In the genomic region with DNA sequence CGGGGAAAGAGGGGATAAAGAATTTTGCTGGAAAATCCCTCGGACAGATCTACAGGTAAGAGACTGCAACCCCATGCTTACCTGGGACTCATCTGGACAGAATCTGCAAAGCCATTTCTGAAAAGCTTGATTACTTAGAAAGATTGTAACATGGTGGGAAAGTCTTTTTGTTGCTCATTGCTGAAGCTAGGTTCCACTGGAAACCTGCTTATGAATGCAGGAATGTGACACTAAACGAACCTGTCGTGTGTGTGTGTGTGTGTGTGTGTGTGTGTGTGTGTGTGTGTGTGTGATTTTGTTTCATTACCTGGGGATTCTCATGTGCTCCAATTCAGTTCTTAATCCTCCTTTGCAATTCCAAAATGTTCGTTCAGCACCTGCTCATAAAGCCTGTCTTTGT, we compare ENCODE assay signal across 21 mouse cellular contexts. TPM values are rescaled to one million over a fixed set of nuclear protein-coding genes. Genes with fewer than 3 reads are reported as not detected.
A peak's percentile ranks its signal among the peaks of the same experiment; 100 is the strongest.
DNase-seq lines count a peak whose midpoint lies in the region; ATAC-seq lines count a peak whose summit lies in the region.
"Had no signal": no experiment of that assay in that cellular context is flagged by ENCODE, and none has a peak within 500 bp of the region (broad histone marks: within the 10 kb centered on the region; RNA-seq: fewer than 3 reads in every experiment).

No protein-coding gene starts in this region.

- H3K27ac ChIP-seq in neural tube, embryonic 11.5 days (ENCODE audit: low read depth, low read length): peak overlapping the region; percentile 58
- peak overlapping the region; percentile 64 for H3K27ac ChIP-seq in hindbrain, embryonic 11.5 days (ENCODE audit: low read depth, low read length)
- H3K27ac ChIP-seq in midbrain, embryonic 12.5 days (replicated peaks): peak overlapping the region; percentile 96
- H3K27ac ChIP-seq in neural tube, embryonic 15.5 days (replicated peaks): peak overlapping the region; percentile 93
- H3K27ac ChIP-seq: embryonic facial prominence, embryonic 15.5 days; limb, embryonic 13.5 days had no signal

- 4% methylated on average over 5 of the region's 5 CpGs for WGBS in neural tube, embryonic 11.5 days
- under 1% methylated on average over 5 of the region's 5 CpGs for WGBS in hindbrain, embryonic 11.5 days
- 1% methylated on average over 5 of the region's 5 CpGs for WGBS in midbrain, embryonic 12.5 days
- WGBS in neural tube, embryonic 15.5 days: 2% methylated on average over 5 of the region's 5 CpGs

- H3K27me3 ChIP-seq in neural tube, embryonic 11.5 days (ENCODE audit: control insufficient read depth, insufficient read depth, low read length): peaks cover 69% of the 10 kb centered on the region
- H3K27me3 ChIP-seq in hindbrain, embryonic 11.5 days (ENCODE audit: control insufficient read depth, insufficient read depth, low read length): peaks cover 55% of the 10 kb centered on the region
- H3K27me3 ChIP-seq in midbrain, embryonic 12.5 days: peaks cover 61% of the 10 kb centered on the region
- H3K27me3 ChIP-seq in neural tube, embryonic 15.5 days (replicated peaks): peaks cover 28% of the 10 kb centered on the region

- H3K4me2 ChIP-seq in neural tube, embryonic 11.5 days (ENCODE audit: low read depth): no peak overlapping the region
- no peak overlapping the region for H3K4me2 ChIP-seq in hindbrain, embryonic 11.5 days (replicated peaks; ENCODE audit: low read depth, low read length)
- H3K4me2 ChIP-seq in midbrain, embryonic 12.5 days (replicated peaks): peak overlapping the region; percentile 39; the same call in 1 of the 2 replicates
- peak overlapping the region; percentile 43; the same call in 1 of the 2 replicates for H3K4me2 ChIP-seq in neural tube, embryonic 15.5 days
- H3K4me2 ChIP-seq: embryonic facial prominence, embryonic 15.5 days had no signal

- H3K9ac ChIP-seq in neural tube, embryonic 11.5 days (ENCODE audit: low read length): peak overlapping the region; percentile 51
- peak overlapping the region; percentile 40 for H3K9ac ChIP-seq in hindbrain, embryonic 11.5 days (ENCODE audit: low read depth, low read length)
- H3K9ac ChIP-seq in midbrain, embryonic 12.5 days (replicated peaks): peak overlapping the region; percentile 66
- peak overlapping the region; percentile 51 for H3K9ac ChIP-seq in neural tube, embryonic 15.5 days (replicated peaks)
- H3K9ac ChIP-seq: embryonic facial prominence, embryonic 15.5 days; limb, embryonic 13.5 days had no signal

- peak overlapping the region; percentile 27; the same call in 1 of the 2 replicates for H3K4me3 ChIP-seq in neural tube, embryonic 11.5 days (ENCODE audit: low read depth, low read length)
- H3K4me3 ChIP-seq in hindbrain, embryonic 11.5 days (ENCODE audit: low read depth, low read length): peak overlapping the region; percentile 24
- peak overlapping the region; percentile 45 for H3K4me3 ChIP-seq in midbrain, embryonic 12.5 days
- H3K4me3 ChIP-seq in neural tube, embryonic 15.5 days (replicated peaks): peak overlapping the region; percentile 48
- H3K4me3 ChIP-seq: embryonic facial prominence, embryonic 15.5 days had no signal

- peaks cover 3% of the 10 kb centered on the region; the same call in 1 of the 2 replicates for H3K4me1 ChIP-seq in neural tube, embryonic 11.5 days (ENCODE audit: control insufficient read depth, insufficient read depth, low read length)
- 0 out of 2 replicates have a peak, but pooled peaks cover 3% of the 10 kb centered on the region for H3K4me1 ChIP-seq in hindbrain, embryonic 11.5 days (replicated peaks; ENCODE audit: control insufficient read depth, insufficient read depth, low read length)
- H3K4me1 ChIP-seq in midbrain, embryonic 12.5 days: peaks cover 19% of the 10 kb centered on the region
- H3K4me1 ChIP-seq in neural tube, embryonic 15.5 days: peaks cover 7% of the 10 kb centered on the region; the same call in 1 of the 2 replicates

- H3K9me3 ChIP-seq in neural tube, embryonic 11.5 days (ENCODE audit: control insufficient read depth, low read length): no peaks in the 10 kb centered on the region
- no peaks in the 10 kb centered on the region for H3K9me3 ChIP-seq in hindbrain, embryonic 11.5 days (ENCODE audit: control insufficient read depth, low read length)
- H3K9me3 ChIP-seq in midbrain, embryonic 12.5 days: no peaks in the 10 kb centered on the region
- H3K9me3 ChIP-seq in neural tube, embryonic 15.5 days (replicated peaks): no peaks in the 10 kb centered on the region
- H3K9me3 ChIP-seq: embryonic facial prominence, embryonic 15.5 days; limb, embryonic 13.5 days had no signal

- ATAC-seq in neural tube, embryonic 11.5 days (ENCODE audit: insufficient read depth, low FRiP score, low TSS enrichment): no peak
- ATAC-seq in hindbrain, embryonic 11.5 days (ENCODE audit: low FRiP score): no peak
- ATAC-seq in midbrain, embryonic 12.5 days (ENCODE audit: low FRiP score, low read depth): no peak
- no peak for ATAC-seq in neural tube, embryonic 15.5 days (ENCODE audit: low FRiP score)

- no peak for DNase-seq in neural tube, embryonic 11.5 days (ENCODE audit: low spot score)
- no peak for DNase-seq in neural tube, embryonic 10.5 days (ENCODE audit: extremely low spot score, low spot score)
- no peak for DNase-seq in hindbrain, embryonic 11.5 days (ENCODE audit: low spot score)
- DNase-seq in lung, postnatal 10 days: no peak
- DNase-seq in thymus, postnatal 0 days (ENCODE audit: low spot score): no peak
- no peak for DNase-seq in layer of hippocampus, adult 8-10 months (ENCODE audit: low spot score in 2 of 2)
- DNase-seq: adrenal gland, adult 2 months; cerebellum, adult 2 months; gastrocnemius, postnatal 36 days; kidney, adult 8-10 months; kidney, postnatal 36 days; lung, postnatal 36 days; right cerebral cortex, postnatal 14 days had no signal

- no peaks in the 10 kb centered on the region for H3K36me3 ChIP-seq in neural tube, embryonic 11.5 days (ENCODE audit: control insufficient read depth, insufficient read depth, low read length)
- no peaks in the 10 kb centered on the region for H3K36me3 ChIP-seq in hindbrain, embryonic 11.5 days (ENCODE audit: control insufficient read depth, insufficient read depth, low read length)
- no peaks in the 10 kb centered on the region for H3K36me3 ChIP-seq in midbrain, embryonic 12.5 days
- no peaks in the 10 kb centered on the region for H3K36me3 ChIP-seq in neural tube, embryonic 15.5 days
- H3K36me3 ChIP-seq: embryonic facial prominence, embryonic 15.5 days; limb, embryonic 13.5 days had no signal

RNA-seq across cellular contexts. Expression of a gene that starts 0.9 kb away (rescaled TPM):
- polyA plus RNA-seq in neural tube, embryonic 11.5 days (2014; fragmentation: Nextera tagmentation; extraction: Ambion mirVana): 29.8 and 32.0 TPM in 2 replicates
- polyA plus RNA-seq in hindbrain, embryonic 11.5 days (2014; fragmentation: Nextera tagmentation; extraction: Ambion mirVana): 33.2 and 34.9 TPM in 2 replicates
- 52.6 and 59.0 TPM in 2 replicates for polyA plus RNA-seq in midbrain, embryonic 12.5 days (2016; fragmentation: Nextera tagmentation; extraction: Ambion mirVana)
- polyA plus RNA-seq in neural tube, embryonic 15.5 days (2015; fragmentation: Nextera tagmentation; extraction: Ambion mirVana): 101 and 115 TPM in 2 replicates
- 0.13 and 0.27 TPM in 2 replicates for polyA plus RNA-seq in thymus, postnatal 0 days (2015; fragmentation: Nextera tagmentation; extraction: Ambion mirVana)
- total RNA-seq in layer of hippocampus, adult 8-10 months (2022): 10 to 100 TPM; 15.1 to 21.9 (median 21.1) TPM
- total RNA-seq: common myeloid progenitor, adult 5-6 weeks; gastrocnemius, postnatal 36 days had no signal
- polyA plus RNA-seq: adrenal gland, adult 2 months; heart, embryonic 14.5 days; liver, embryonic 16.5 days; urinary bladder, adult 2 months had no signal

Comparison
In these comparisons a context has a peak if more than half of its experiments do, and no peak if none do; other contexts are left out.
1. H3K4me2 ChIP-seq: peak in midbrain, embryonic 12.5 days (single experiment) and neural tube, embryonic 15.5 days (single experiment); none in neural tube, embryonic 11.5 days (single experiment) and hindbrain, embryonic 11.5 days (single experiment).
2. RNA of a gene that starts 0.9 kb away (polyA plus RNA-seq): 101 to 115 TPM in neural tube, embryonic 15.5 days, 52.6 to 59.0 TPM in midbrain, embryonic 12.5 days, 33.2 to 34.9 TPM in hindbrain, embryonic 11.5 days and 29.8 to 32.0 TPM in neural tube, embryonic 11.5 days; 0.13 to 0.27 TPM in thymus, postnatal 0 days; every median in the first group is over 10 times any median in the second.
3. Peak in every context shown above with its lines, with median percentiles within 50 percentile points of each other: H3K27ac ChIP-seq, H3K4me3 ChIP-seq and H3K9ac ChIP-seq.